19 mouse cellular contexts compared by ENCODE assay signal in the genomic region with DNA sequence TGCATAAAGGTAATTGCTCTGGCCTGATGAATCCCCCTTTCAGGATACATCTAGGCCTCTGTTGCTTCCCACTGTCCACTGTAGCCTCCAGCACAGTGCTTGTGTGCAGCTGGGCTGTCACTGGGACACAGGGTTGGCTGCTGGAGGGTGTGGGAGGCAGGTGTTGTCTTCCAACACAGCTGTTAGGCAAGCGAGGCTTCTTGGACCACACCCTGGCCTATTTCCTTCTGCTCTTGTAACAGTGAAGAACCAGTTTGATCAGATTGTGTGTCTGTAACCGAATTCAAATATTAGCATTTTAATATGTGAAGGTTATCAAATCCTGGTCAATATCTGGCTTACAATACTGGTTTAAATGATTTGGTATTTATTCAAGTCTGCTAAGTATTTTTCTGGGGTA. TPM values are rescaled to one million over a fixed set of nuclear protein-coding genes. Genes with fewer than 3 reads are reported as not detected.
"Had no signal": no experiment of that assay in that cellular context is flagged by ENCODE, and none has a peak within 500 bp of the region (broad histone marks: within the 10 kb centered on the region; RNA-seq: fewer than 3 reads in every experiment).

No protein-coding gene starts in this region.

- DNase-seq: kidney, adult 18-20 months; kidney, adult 9 months; kidney, postnatal 25 days; layer of hippocampus, postnatal 36 days; liver, embryonic 13.5 days; lung, adult 2 months; lung, postnatal 14 days; lung, postnatal 4 days; thymus, postnatal 25 days had no signal

RNA-seq across cellular contexts. Expression of a gene that starts 3.1 kb away (rescaled TPM):
- total RNA-seq: megakaryocyte progenitor cell, adult 5-6 weeks; neutrophil, adult 5-6 weeks had no signal
- polyA plus RNA-seq: limb, embryonic 11.5 days; limb, embryonic 14.5 days; liver, embryonic 13.5 days; liver, embryonic 16.5 days; midbrain, embryonic 12.5 days; midbrain, embryonic 15.5 days; neural tube, embryonic 12.5 days; small intestine, adult 2 months; spleen, adult 2 months had no signal

RNA-seq across cellular contexts. Expression of a gene that starts 3.5 kb away (rescaled TPM):
- total RNA-seq: megakaryocyte progenitor cell, adult 5-6 weeks had no signal
